Mouse (Mus musculus): ENCODE data around the gene Pigl.
"Not testable (repeated sequence)": the region's sequence is repeated elsewhere in the genome, so short reads cannot be mapped to it uniquely, and the experiment has no call there.

Gene Pigl

DNA sequence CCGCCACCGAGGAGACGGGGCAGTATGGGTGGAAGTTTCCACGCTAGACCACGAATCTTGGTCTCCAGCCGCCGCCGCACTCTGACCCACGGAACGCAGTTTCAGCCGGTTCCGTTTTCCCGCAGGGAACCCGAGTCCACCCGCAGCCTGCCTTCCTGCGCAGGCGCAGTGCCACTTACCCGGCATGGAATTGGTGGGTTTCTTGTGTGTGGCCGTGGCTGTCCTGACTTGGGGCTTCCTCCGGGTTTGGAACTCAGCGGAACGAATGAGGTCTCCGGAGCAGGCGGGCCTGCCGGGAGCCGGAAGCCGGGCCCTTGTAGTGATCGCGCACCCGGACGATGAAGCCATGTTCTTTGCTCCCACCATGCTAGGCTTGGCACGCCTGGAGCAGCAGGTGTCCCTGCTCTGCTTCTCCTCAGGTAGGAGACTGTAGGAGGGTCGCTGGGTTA is at the start of gene Pigl, which contains the start of gene Ncor1:
Pigl (plus strand) TSS at position 185 of the 449 bp plus-strand sequence.
Ncor1 (minus strand) TSS at position 266 of the 449 bp plus-strand sequence.
- peak; percentile 85 for DNase-seq

DNA sequence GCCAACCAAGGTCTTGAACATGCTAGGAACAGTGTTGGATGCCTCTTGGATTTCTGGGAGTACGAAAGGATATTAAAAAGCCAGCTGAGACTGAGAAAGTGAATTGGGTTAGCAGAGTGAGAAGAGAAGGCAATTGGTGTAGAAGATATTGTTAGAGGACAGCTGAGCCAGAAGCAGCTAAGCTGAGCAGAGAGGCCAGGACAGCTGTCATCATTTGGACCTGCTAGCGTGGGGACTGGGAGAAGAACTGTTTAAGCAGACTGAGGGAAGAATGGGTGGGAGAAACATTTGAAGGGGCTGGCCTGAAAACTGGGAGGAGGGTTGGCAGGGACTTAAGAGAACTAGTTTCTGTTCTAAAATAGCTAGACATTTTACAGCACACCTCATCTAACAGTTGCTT is 49.4 kb upstream of the Pigl start:
- DNase-seq: no peak

DNA sequence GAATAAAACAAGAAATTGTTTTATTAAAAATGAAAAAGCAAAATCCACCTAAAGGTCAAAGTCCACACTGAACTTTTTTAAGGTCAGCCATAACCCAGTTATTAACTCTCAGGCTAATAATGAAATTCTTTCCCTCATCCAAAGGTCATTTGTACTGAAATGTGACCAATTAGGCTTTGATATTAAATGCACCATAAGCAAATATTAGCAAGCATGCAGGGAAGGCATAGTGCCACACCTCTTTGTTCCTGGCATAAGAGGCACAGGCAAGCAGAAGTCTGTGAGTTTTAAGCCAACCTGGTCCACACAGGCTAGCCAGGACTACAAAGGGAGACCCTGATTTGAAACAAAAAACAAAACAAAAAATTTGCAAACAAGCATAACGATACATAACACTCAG is 48.6 kb upstream of the Pigl start:
- DNase-seq: no peak

DNA sequence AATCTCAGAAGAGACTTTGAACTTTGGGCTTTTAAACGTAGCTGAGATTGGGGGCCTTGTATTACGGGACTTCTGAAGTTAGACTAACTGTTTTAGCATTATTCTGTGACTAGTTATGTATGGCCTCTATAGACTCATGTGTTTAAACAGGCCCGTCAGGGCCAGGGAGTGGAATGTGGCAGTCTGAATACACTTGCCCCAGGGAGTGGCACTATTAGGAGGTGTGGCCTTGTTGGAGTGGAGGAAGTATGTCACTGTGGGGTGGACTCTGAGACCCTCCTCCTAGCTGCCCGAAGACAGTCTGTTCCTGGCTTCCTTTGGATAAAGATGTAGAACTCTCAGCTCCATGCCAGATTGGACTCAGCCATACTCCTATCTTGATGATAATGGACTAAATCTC is 43.2 kb upstream of the Pigl start:
- no peak for DNase-seq

DNA sequence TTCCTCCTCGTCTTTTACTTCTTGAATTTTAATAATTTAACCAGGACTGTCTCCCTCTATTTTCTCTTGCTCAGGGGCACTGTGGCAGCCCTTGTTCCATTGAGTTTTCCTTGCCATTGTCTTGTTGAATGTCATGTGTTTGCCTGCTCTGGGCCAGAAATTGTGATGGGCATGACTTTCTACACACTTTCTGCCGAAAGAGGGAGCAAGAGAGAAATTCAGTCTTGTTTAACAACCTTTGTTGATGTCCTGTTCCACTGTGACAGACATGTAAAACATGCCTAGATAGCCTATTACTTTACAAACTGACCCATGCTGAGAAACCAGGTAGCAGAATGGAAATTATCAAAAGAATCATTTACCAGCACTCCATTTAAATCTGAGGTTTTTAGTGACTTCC is 33.7 kb upstream of the Pigl start:
- DNase-seq: no peak

DNA sequence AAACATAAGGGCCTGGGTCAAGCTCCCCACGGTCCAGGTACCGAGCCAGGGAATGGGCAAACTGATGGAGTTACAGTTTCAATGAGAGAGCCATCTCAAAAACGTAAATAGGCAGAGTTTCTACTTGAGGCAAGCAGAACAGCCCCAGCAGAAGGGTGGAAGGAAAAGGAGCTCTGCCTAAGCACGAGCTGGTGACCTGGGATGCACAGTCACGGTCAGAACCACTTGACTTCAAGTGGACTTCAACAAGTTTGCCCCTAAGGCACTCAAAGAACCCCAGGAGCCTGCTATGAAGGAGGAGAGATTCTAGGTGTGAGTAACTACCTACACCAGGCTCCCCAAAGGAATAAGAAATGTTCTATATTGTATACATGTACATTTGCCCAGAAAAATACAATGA is 32.0 kb upstream of the Pigl start:
- no peak for DNase-seq

DNA sequence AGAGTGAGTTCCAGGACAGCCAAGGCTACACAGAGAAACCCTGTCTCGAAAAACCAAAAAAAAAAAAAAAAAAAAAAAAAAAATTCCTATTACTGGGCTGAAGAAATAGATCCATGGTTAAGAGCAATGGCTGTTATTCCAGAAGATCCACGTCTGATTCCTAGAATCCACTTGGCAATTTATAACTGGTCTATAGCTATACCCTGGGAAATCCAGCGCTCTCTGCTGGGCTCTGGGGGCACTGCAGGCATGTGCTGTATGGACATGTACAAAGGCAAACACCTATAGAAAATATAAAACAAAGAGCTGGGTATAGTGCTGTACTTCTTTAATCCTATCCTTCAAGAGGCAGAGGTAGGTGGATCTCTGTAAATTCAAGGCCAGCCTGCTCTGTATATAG is 31.2 kb upstream of the Pigl start:
- no peak for DNase-seq

DNA sequence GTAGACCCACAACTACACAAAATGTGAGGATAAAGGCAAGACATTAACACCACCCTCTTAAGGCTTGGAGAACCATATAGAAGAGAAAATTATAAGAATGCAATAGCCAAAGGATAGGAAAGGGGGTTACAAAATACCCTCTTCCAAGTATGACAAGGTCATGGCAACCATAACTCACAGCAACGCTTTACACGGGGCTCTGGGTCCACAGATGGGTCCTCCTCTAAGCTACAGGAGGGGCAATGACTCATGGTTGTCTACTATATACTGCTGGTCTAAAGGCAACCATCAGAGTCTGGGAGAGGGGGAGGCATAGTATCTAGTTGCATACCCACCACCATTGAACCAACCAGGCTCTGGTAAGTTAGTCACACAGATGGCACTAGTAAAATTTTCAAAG is 26.0 kb upstream of the Pigl start:
- DNase-seq: no peak

DNA sequence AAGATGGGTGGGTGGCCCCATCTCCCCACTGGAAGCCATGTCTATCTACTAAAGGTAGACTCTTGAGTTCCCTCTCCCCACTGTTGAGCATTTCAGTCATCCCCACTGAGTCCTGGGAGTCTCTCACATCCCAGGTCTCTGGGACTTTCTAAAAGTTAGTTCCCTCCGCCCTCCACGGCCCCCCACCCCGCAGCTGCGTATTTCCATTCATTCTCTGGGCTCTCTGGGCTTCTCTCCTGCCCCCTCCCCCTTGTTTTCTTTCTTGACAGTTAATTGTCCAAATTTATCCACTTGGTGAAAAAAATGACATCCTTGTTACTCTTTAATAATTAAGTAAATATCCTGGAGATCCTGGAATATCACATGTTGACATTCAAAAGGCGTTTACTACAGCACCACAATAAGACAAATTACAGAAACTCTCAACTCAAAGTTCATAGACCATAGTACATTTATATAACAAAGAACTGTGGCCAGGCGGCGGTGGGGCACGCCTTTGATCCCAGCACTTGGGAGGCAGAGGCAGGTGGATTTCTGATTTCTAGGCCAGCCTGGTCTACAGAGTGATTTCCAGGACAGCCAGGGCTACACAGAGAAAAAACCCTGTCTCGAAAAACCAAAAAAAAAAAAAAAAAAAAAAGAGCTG is 17.5 kb upstream of the Pigl start:
- DNase-seq: peak; percentile 21

DNA sequence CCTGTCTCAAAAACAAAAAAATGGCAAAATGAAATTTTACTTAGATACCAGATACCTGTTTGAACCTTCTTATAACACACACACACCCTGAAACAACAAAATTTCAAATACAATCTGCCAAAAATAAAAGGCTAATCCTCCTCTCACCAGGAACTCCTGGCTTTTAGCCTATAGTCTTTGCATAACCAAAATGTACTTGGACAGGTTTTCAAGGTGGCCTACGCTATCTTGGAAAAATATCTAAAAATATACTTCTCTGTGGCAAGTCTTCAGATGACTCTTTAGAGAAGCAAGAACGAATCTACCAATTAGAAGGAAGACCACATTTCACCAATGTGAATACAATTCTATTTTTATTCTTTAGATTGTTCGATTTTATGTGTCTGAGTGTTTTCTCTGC is 12.5 kb upstream of the Pigl start:
- DNase-seq: no peak

DNA sequence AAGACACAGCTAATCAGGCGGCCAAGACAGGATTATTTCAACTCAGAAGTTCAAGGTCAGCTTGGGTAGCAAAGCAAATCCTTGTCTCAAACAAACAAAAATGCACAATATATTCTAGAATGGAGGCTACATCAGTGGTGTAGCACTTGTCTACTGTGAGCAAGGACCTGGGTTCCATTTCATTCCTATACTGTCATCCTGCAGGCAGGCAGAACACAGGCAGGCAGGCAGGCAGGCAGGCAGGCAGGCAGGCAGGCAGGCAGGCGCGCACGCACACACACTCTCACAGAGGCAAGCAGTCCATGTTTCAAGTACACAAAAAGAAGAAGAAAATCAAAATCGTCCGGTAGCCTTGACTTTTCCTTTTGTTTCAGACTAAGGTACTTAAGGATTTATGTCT is 9.3 kb upstream of the Pigl start:
- DNase-seq: no peak

DNA sequence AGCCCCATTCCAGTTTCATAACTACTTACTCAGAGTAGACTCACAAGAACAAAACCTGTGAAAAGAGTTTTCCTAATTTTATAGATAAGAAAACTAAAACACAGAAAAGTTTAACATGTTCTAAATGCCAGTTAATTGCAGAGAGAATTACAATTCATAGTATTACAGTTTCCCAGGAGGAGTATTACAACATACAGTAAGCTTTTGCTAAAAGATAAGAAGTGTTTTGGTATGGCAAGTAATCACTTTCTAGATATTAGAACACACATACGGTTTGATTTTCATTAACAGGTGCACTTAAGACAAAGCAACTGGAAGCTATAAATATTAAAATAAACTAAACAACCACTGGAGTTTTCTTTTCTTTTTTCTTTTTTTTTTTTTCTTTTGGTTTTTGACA is 3.1 kb upstream of the Pigl start:
- DNase-seq: no peak

DNA sequence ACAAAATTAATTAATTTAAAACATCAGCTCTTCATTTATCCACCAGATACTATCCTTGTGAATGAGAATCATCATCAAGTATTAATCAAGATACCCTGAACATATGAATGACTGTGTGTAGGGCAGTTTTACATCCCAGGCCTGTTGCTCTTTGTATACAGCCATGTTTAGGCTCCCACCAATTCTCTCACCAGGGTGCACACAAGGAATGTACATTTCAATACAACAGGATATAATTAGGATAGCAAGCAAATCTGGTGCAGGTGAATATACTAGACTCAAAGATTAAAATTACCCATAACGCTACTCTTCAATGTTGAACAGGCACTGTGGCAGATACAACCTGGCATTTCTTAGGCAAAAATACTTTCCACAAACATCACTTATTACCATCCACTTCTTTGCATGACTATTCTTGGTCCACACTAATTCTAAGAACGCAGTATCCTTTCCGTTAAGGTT is 2.2 kb upstream of the Pigl start:
- no peak for DNase-seq

DNA sequence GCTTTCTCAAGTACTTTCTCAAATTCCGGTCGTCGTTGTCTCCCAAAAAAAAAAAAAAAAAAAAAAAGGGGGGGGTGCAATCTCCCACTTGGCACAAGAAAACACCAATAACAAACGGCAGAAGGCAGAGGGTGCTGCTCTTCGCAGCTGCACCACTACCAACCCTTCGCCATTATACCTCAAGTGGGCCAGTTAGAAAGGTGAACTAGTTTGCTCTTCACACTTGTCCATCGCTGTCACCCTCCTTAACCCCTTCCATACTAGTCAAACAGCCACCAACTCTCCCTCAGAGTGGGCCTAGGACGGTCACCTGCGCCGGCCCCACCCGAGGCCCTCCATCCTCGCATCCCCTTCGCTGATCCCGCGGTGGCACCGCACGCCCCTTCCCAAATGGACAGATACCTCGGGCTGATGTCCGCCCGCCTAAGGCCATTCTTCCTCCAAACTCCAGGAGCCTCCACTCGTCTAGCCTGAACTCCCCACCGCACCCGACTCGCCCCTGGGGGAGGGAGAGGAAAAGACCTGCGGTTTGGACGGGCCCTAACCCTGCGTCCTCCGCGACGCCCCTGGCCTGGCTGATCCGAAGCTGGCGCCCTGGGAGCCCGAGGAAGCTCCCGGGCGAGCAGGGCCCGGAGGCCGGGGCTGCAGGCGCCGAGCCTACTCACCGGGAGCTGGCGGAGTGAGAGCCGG is 1.6 kb upstream of the Pigl start:
- DNase-seq: no peak

DNA sequence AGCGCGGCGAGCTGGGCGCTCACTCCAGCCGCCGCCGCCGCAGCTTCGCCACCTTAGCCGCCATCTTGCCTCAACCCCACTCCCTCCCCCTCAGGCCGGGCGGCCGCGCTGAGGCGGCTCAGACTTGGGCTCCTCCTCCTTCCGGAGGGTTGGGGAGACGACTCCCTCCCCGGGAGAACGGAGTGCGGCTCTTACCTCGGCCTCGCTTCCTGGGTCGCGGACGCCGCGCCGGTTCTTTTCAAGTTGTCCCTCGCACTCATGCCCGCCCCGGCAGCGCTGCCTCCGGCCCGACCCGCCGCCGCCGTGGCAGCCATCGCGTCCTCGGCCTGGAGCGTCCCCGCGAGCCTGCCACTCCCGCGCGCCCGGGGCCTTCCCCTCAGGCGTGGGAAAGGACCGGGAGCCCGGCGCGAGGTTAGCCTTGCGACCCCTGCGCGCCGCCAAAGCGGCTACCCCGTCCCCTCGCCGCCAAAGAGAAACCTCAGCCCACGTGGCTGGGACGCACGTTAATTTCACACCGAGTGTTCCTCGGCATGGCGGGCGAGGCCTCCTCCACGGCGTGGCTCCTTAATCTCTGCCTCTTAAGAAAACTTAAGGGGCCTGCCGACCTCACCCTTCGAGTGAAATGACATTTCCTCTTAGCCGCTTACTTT is 894 bp upstream of the Pigl start:
- DNase-seq: peak; percentile 86

DNA sequence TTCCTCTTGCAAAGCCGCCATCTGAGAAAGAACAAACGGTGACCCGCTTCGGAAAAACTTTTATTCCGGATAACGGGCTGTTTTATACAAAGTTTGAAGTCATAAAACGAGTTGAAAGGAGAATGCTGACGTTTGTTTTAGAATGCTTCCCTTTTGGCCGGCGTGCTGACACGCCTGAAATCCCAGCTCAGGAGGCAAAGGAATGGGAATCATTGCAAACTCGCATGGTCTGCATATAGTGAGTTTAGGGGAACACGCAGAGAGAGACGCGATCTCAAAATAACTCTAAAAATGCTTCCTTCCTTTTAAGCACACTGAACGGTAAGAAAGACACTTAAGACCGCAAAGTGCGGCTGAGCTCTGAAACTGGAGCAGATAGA is 379 bp upstream of the Pigl start:
- no peak for DNase-seq

DNA sequence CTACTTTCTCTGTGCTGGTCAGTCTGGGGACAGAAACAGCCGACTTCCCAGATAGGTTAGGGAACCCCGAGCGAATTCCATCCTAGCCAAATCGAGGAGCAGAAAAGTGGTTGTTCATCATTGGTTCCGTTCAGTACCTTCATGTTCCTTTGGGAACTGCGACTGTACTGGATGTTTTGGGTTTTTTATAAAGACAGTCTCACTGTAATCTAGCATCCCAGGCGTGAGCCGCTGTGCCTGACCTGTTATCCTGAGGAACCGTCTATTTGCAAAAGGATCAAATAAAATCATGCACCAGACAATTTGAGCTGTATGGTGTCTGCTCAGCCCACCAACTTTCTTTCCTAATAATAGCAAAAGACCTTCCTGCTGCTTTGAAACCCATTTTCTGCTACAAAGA is 520 bp downstream of the Pigl start:
- DNase-seq: no peak

DNA sequence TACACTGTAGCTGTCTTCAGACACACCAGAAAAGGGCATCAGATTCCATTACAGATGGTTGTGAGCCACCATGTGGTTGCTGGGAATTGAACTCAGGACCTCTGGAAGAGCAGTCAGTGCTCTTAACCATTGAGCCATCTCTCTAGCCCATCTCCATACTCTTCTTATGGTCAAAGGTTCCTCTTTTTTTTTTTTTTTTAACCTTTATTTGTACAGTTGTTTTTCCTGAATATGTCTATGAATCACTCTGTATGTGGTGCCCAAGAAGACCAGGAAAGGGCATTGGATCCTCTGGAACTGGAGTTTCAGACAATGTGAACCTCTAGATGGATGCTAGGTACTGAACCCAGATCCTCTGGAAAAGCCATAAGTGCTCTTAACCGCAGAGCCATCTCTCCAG is 4.3 kb downstream of the Pigl start:
- not testable (repeated sequence) for DNase-seq

DNA sequence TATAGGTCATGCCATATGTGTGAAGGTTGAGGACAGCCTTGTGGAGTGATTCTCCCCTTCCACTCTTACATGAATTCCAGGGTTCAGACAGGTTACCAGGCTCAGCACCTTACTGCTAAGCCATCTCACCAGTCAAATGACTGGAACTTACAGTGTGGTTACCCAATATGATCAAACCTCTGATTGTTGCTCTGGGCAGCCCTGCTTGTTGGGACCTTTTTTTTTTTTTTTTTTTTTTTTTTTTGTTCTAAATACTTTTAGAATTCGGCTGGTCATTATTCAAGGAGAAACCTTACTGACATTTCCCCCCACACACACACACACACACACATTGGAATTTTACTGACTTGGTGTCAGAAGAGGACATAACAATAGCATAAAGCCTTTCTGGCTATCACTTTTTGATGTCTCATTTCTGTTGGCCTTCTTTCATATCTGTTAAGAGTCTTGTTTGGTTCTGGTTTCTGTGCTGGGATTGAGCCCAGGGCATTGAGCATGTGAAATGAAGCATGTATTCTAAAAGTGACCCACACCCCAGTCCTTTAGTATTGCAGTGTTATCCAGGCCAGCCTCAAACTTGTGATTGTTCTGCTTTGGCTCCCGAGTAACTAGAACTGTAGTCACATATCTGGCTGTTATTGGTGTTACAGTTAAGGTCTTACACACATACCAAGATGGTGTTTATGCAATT is 5.1 kb downstream of the Pigl start:
- DNase-seq: no peak

DNA sequence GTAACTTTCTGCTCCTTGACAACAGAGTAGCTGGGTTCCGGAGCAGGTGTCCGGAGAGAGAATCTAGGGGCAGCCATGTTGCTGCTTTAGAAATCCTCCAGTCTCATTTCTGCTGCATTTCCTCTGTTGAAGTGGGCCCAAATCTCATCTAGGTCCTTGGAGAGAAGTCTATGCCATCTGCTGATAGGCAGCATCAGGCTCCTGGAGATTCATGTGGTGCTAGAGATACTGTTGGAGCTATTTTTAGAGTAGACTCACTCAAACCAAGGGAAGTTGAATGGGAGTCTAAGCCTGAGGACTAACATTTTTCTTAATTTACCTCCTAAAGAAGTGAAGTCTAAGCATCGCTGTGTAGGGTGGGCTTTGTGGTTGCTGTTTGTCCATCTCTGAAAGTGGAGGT is 6.4 kb downstream of the Pigl start:
- no peak for DNase-seq

DNA sequence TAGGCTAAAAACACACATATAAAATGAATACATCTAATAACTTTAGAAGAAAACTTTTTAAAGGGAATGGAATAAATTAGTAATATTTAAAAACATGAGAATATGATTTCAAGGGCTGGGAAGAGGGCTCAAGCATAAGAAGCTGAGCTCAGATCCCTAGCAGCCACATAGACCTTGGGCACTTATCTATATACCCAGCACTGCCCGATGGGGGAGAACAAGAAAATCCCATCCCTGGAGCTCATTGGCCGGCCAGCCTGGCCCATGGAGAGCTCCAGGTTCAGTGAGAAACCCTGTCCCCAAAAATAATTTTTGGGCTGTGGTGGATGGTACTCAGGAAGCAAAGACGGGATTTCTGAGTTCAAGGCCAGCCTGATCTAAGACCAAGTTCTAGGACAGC is 7.6 kb downstream of the Pigl start:
- DNase-seq: no peak

DNA sequence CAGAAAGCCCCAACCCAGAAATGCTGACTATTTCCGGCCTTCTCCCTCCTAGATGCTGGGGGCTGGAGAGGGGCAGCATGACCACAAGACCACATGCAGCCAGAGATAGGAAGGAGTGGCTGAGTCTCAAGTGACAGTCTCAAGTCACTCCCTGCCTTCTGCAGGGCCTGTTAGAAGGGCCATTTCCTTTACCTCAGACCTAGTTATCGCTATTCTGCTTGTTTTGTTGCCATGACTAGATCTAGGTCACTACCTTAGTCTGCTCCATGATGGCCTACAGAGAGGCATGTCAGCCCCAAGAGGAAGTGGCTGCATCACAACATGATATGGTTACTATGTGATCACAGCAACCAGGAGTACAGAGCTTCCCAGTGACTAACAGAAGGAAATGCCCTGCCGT is 8.3 kb downstream of the Pigl start:
- DNase-seq: no peak

DNA sequence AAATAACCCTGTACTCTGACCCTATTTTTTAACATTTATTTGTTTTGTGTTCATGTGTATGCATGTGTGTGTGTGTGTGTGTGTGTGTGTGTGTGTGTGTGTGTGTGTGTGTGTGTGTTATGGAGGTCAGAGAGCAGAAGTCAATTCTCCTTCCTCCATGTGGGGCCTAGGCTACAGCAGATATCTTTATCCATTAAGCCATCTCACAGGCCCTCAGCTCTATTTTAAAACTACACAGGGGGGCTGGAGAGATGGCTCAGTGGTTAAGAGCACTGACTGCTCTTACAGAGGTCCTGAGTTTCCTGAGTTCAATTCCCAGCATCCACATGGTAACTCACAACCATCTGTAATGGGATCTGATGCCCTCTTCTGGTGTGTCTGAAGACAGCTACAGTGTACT is 9.0 kb downstream of the Pigl start:
- DNase-seq: not testable (repeated sequence)

DNA sequence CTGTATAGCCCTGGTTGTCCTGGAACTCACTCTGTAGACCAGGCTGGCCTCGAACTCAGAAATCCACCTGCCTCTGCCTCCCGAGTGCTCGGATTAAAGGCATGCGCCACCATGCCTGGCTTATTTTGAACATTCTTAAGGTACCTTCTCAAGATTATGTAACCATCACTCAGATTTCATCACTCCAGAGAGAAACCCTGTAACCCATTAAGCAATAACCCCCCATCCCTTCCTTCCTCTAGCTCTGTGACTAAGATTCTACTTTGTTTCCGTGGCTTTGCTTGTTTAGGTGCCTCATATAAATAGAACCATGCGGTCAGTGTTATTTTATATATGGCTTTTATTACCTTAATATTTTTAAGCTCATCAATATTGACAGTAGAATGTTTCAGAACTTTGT is 12.2 kb downstream of the Pigl start:
- no peak for DNase-seq
